Mouse (Mus musculus) small intestine, adult 2 months (tissue): ENCODE results near the gene Clec16a.

Experiments used
- CTCF ChIP-seq: fragments of 200-500 bp; IDR thresholded peaks from 2 replicates; pipeline ENCODE4 v1.5.1; 2012; ENCODE audit warnings: low read depth, mild to moderate bottlenecking, control low read depth, inconsistent platforms, low read length, moderate library complexity, mixed read lengths; ENCODE audit not compliant: insufficient replicate concordance, insufficient read length; ENCODE audit errors: extremely low read depth
- POLR2A ChIP-seq: fragments of 200-500 bp; IDR thresholded peaks from 2 replicates; pipeline ENCODE4 v1.6.1; 2012; ENCODE audit warnings: low read depth, mild to moderate bottlenecking, control low read depth, inconsistent platforms, low read length, moderate library complexity

- TF ChIP-seq POLR2A: no peak
- TF ChIP-seq CTCF: no peak
These were observed 190.6 kb downstream of the Clec16a start for GRCm38 (mm10) chr16:10735781-10736180.
